Mouse (Mus musculus): ENCODE measurements around the gene Efr3b. TPM values are rescaled to one million over a fixed set of nuclear protein-coding genes. Genes with fewer than 3 reads are reported as not detected.
A peak's percentile ranks its signal among the peaks of the same experiment; 100 is the strongest.
"Not testable (repeated sequence)": the region's sequence is repeated elsewhere in the genome, so short reads cannot be mapped to it uniquely, and the experiment has no call there.

Efr3b gene
- polyA plus RNA-seq, 1 experiment from 2014 or later, result 13.5 TPM

GRCm38 (mm10) chr12:3947503-3947902 lies 91.2 kb downstream of the Efr3b start:
- Histone ChIP-seq H3K27me3 (replicated peaks) (0 out of 2 replicates have a peak, but pooled peaks cover 6% of the 10 kb centered on the region), H3K4me2 (no peak overlapping the region), H3K9ac (no peak overlapping the region), H3K4me3 (no peak overlapping the region), H3K4me1 (replicated peaks) (no peaks in the 10 kb centered on the region), H3K27ac (ENCODE audit: poor library complexity, severe bottlenecking) (no peak overlapping the region), H3K9me3 (replicated peaks) (no peaks in the 10 kb centered on the region), H3K36me3 (no peaks in the 10 kb centered on the region)
- no peak for ATAC-seq (ENCODE audit: insufficient number of reproducible peaks, low FRiP score)
- WGBS, result 66% methylated on average over 6 of the region's 6 CpGs

- Histone ChIP-seq H3K9ac (no peak overlapping the region), H3K4me2 (no peak overlapping the region), H3K4me3 (no peak overlapping the region), H3K9me3 (replicated peaks) (no peaks in the 10 kb centered on the region), H3K27ac (ENCODE audit: poor library complexity, severe bottlenecking) (no peak overlapping the region), H3K27me3 (replicated peaks) (0 out of 2 replicates have a peak, but pooled peaks cover 6% of the 10 kb centered on the region), H3K36me3 (no peaks in the 10 kb centered on the region), H3K4me1 (replicated peaks) (no peaks in the 10 kb centered on the region)
- 61% methylated on average over 4 of the region's 4 CpGs for WGBS
- no peak for ATAC-seq (ENCODE audit: insufficient number of reproducible peaks, low FRiP score)
Observed at GRCm38 (mm10) chr12:3944454-3945073, 94.2 kb downstream of the Efr3b start.

DNA sequence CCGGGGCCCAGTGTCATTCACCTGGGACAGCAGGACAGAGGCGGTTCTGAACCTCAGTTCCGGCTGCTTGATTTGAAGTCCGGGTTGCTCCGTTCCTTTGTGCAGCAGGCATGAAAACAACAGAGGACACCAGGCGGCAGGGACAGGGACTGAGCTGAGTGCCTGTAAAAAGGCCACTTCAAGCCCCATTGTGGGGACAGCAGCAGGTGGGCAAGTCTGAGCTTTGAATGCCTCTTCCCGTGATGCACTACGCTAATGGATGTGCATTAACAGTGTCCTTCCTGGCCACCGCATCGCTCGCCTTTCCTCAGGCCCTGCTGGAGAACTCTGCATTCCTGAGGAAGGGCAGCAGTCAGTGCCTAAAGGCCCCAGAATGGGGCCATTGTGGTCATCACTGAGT lies 96.7 kb downstream of the Efr3b start:
- Histone ChIP-seq H3K4me2 (no peak overlapping the region), H3K36me3 (no peaks in the 10 kb centered on the region)
- WGBS, result 39% methylated on average over 11 of the region's 11 CpGs

GRCm38 (mm10) chr12:3930090-3930865 lies 108.4 kb downstream of the Efr3b start:
- H3K4me1 ChIP-seq (replicated peaks); H3K9ac ChIP-seq; H3K9me3 ChIP-seq (replicated peaks); ATAC-seq (ENCODE audit: insufficient number of reproducible peaks, low FRiP score); H3K27me3 ChIP-seq (replicated peaks); H3K36me3 ChIP-seq; H3K4me2 ChIP-seq; H3K27ac ChIP-seq (ENCODE audit: poor library complexity, severe bottlenecking); H3K4me3 ChIP-seq: not testable (repeated sequence)
- 82% methylated on average over 38 of the region's 47 CpGs for WGBS

More for the DNA sequence above, 96.7 kb downstream of the Efr3b start:
- Histone ChIP-seq H3K27me3 (replicated peaks) (0 out of 2 replicates have a peak, but pooled peaks cover 3% of the 10 kb centered on the region), H3K4me1 (replicated peaks) (no peaks in the 10 kb centered on the region; the same call in 1 of the 2 replicates), H3K9ac (no peak overlapping the region), H3K27ac (ENCODE audit: poor library complexity, severe bottlenecking) (no peak overlapping the region), H3K9me3 (replicated peaks) (no peaks in the 10 kb centered on the region), H3K4me3 (no peak overlapping the region)
- no peak for ATAC-seq (ENCODE audit: insufficient number of reproducible peaks, low FRiP score)

- 46% methylated on average over 3 of the region's 3 CpGs for WGBS
- H3K4me3 ChIP-seq, result no peak overlapping the region
- no peak overlapping the region for H3K9ac ChIP-seq
- H3K27me3 ChIP-seq (replicated peaks), result no peaks in the 10 kb centered on the region
- H3K4me1 ChIP-seq (replicated peaks), result peaks cover 8% of the 10 kb centered on the region; the same call in 1 of the 2 replicates
- H3K4me2 ChIP-seq, result no peak overlapping the region
- no peaks in the 10 kb centered on the region for H3K36me3 ChIP-seq
- ATAC-seq (ENCODE audit: insufficient number of reproducible peaks, low FRiP score), result no peak
- no peaks in the 10 kb centered on the region for H3K9me3 ChIP-seq (replicated peaks)
- H3K27ac ChIP-seq (ENCODE audit: poor library complexity, severe bottlenecking), result no peak overlapping the region
Observed at GRCm38 (mm10) chr12:3928841-3929240, 109.9 kb downstream of the Efr3b start.

GRCm38 (mm10) chr12:3926127-3926526 lies 112.6 kb downstream of the Efr3b start:
- Histone ChIP-seq H3K4me2 (no peak overlapping the region), H3K27ac (ENCODE audit: poor library complexity, severe bottlenecking) (no peak overlapping the region), H3K4me3 (no peak overlapping the region), H3K9ac (no peak overlapping the region), H3K9me3 (replicated peaks) (no peaks in the 10 kb centered on the region), H3K27me3 (replicated peaks) (no peaks in the 10 kb centered on the region), H3K36me3 (no peaks in the 10 kb centered on the region), H3K4me1 (replicated peaks) (peaks cover 13% of the 10 kb centered on the region)
- 0% methylated on average over 1 of the region's 1 CpGs for WGBS
- peak; percentile 48; the same call in 1 of the 2 replicates for ATAC-seq (ENCODE audit: insufficient number of reproducible peaks, low FRiP score)

DNA sequence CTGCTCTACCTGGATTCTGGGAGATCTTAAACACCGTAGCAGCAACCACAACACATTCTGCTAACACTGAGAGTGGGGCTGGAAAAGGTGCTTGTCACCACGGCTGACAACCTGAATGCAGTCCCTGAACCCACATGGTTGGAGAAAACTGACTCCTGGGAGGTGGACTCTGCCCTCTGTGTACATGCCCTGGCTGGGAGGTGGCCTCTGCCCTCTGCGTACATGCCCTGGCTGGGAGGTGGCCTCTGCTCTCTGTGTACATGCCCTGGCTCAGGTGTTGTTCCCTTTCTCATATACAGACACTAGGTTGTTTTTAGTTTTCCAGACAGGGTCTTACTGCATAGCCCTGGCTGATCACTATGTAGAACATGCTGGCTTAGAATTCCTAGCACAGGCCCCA lies 119.3 kb downstream of the Efr3b start:
- WGBS, result 73% methylated on average over 3 of the region's 3 CpGs
- Histone ChIP-seq H3K9ac (no peak overlapping the region), H3K4me2 (no peak overlapping the region), H3K36me3 (peaks cover 5% of the 10 kb centered on the region; the same call in 1 of the 2 replicates), H3K27ac (ENCODE audit: poor library complexity, severe bottlenecking) (no peak overlapping the region), H3K27me3 (replicated peaks) (no peaks in the 10 kb centered on the region), H3K4me1 (replicated peaks) (peaks cover 17% of the 10 kb centered on the region), H3K4me3 (no peak overlapping the region), H3K9me3 (replicated peaks) (no peaks in the 10 kb centered on the region)
- ATAC-seq (ENCODE audit: insufficient number of reproducible peaks, low FRiP score), result no peak

- H3K4me1 ChIP-seq (replicated peaks), result peaks cover 17% of the 10 kb centered on the region
- 59% methylated on average over 3 of the region's 3 CpGs for WGBS
- ATAC-seq (ENCODE audit: insufficient number of reproducible peaks, low FRiP score), result no peak
Observed at GRCm38 (mm10) chr12:3918577-3918976, 120.1 kb downstream of the Efr3b start.

DNA sequence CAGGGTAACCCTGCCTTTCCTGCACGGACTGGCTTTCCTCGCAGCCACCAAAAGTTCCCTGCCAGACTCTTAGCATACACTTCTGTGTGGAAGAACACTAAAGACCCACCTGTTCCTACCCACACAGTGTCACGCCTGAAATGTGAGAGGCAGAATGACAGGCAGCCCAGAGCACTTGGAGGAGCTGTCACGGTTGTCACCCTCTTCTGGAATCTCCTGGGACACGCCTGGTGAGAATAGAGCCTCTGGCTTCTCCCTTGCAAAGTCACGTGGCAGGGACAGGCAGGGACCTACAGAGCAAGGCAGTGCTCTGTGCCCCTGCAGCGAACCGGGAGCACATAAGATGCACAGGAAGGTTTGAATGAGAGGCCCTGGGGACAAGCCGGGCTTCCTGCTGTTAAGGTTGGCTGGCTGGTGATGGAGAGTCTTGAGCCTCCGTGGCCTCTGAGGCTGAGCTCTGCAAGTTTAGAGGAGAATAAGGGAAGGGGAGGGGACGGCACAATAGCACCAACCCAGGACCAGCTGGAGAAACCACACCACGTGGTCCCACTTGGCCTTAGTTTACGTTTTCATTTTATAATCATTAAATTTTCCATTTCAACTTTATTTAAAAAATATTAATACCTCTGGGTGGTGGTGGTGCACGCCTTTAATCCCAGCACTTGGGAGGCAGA lies 120.9 kb downstream of the Efr3b start:
- no peak for ATAC-seq (ENCODE audit: insufficient number of reproducible peaks, low FRiP score)
- Histone ChIP-seq H3K27me3 (replicated peaks) (no peaks in the 10 kb centered on the region), H3K36me3 (peaks cover 11% of the 10 kb centered on the region; the same call in 1 of the 2 replicates), H3K27ac (ENCODE audit: poor library complexity, severe bottlenecking) (no peak overlapping the region), H3K4me3 (no peak overlapping the region), H3K9me3 (replicated peaks) (no peaks in the 10 kb centered on the region), H3K9ac (no peak overlapping the region), H3K4me2 (peak overlapping the region; percentile 36; the same call in 1 of the 2 replicates), H3K4me1 (replicated peaks) (peaks cover 17% of the 10 kb centered on the region)
- 19% methylated on average over 14 of the region's 14 CpGs for WGBS

More at GRCm38 (mm10) chr12:3918577-3918976, 120.1 kb downstream of the Efr3b start:
- Histone ChIP-seq H3K27ac (ENCODE audit: poor library complexity, severe bottlenecking) (no peak overlapping the region), H3K36me3 (peaks cover 9% of the 10 kb centered on the region; the same call in 1 of the 2 replicates), H3K4me2 (no peak overlapping the region), H3K9me3 (replicated peaks) (no peaks in the 10 kb centered on the region), H3K9ac (no peak overlapping the region), H3K27me3 (replicated peaks) (no peaks in the 10 kb centered on the region), H3K4me3 (no peak overlapping the region)

DNA sequence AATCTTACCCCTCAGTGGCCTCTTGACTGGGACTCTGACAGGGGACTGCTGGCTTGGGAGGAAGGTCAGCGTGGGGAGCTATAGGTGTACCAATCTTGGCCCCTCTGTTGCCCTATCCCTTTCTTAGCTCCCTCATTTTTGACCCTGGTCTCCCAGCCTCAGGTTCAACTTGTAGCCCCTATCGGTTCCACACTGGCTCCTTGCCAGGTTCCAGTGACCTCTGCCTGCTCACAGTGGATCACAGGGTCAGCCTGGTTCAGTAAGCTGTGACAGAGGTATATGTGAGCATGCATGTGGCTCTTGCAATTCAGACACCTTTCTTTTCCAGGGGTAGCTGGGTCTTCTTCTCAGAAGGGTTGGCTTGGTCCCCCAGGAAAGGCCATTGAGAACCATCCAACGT lies 122.9 kb downstream of the Efr3b start:
- no peaks in the 10 kb centered on the region for H3K9me3 ChIP-seq (replicated peaks)
- no peak overlapping the region for H3K4me3 ChIP-seq
- H3K9ac ChIP-seq, result no peak overlapping the region
- H3K36me3 ChIP-seq, result peaks cover 20% of the 10 kb centered on the region
- H3K27ac ChIP-seq (ENCODE audit: poor library complexity, severe bottlenecking), result no peak overlapping the region
- H3K27me3 ChIP-seq (replicated peaks), result no peaks in the 10 kb centered on the region
- H3K4me1 ChIP-seq (replicated peaks), result peaks cover 11% of the 10 kb centered on the region
- no peak overlapping the region for H3K4me2 ChIP-seq
- no peak for ATAC-seq (ENCODE audit: insufficient number of reproducible peaks, low FRiP score)
- 70% methylated on average over 3 of the region's 3 CpGs for WGBS

Measured in heart, embryonic 12.5 days (tissue).